Mouse (Mus musculus) E14TG2a.4 (cell line): ENCODE measurements around the gene Mtfr1l.
"Not testable (repeated sequence)": the region's sequence is repeated elsewhere in the genome, so short reads cannot be mapped to it uniquely, and the experiment has no call there.

Experiments used
- H3K27me3 ChIP-seq: 2 replicates; pipeline ENCODE4 v1.6.1; 2014; ENCODE audit warnings: low read length, control low read depth; ENCODE audit not compliant: insufficient read depth
- H3K36me3 ChIP-seq: 2 replicates; pipeline ENCODE4 v1.6.1; 2014; ENCODE audit warnings: low read length, control low read depth; ENCODE audit not compliant: insufficient read depth
- H3K4me1 ChIP-seq: replicated peaks from 2 replicates; pipeline ENCODE4 v1.6.1; 2014; ENCODE audit warnings: low read depth, low read length, control low read depth
- H3K4me3 ChIP-seq: replicated peaks from 2 replicates; pipeline ENCODE4 v1.5.1; 2014; ENCODE audit warnings: mild to moderate bottlenecking, low read length
- H3K9me3 ChIP-seq: 2 replicates; pipeline ENCODE4 v1.6.1; 2014; ENCODE audit warnings: low read length, control low read depth
- CTCF ChIP-seq: conservative IDR thresholded peaks from 2 replicates; pipeline ENCODE4 v1.5.1; 2014; ENCODE audit warnings: low read length
- NANOG ChIP-seq: IDR thresholded peaks from 2 replicates; pipeline ENCODE4 v1.6.1; 2014; ENCODE audit warnings: borderline replicate concordance, low read length, mixed read lengths
- POU5F1 ChIP-seq: IDR thresholded peaks from 2 replicates; pipeline ENCODE4 v1.6.1; 2014; ENCODE audit warnings: low read length, borderline replicate concordance

The Mtfr1l gene

DNA sequence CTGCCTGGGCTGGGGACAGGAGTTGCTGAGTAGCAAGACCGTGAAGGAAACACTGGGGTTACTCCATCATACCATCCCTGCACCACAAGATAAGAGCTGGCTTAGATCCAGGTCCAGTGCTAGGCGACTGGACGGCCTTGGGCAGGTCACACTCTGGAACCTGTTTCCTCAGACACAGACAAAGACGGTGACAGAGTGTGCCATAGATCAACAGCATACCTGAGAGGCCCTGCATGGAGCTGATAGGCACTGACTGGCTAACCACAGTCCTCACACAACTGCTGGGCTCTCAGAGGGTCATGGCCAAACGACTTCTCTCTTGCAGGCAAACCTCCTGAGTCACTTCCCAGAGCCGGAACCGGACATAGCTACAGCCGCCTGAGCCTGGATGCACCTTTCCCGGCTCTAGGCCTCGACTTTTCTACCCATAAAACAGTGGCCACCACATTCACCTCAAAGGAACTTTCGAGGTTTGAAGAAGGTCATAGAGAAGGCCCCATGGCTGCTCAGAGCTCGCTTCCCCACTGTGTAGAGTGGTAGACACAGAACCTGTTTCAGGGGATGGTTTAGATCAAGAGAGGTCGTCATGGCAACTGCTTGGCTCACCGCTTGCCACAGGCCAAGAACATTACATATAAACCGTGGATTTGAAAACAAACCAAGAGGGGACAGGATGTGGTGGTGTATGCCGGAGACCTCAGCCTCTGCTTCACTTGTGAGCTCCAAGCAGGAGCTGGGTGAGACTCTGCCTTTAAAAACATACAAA lies 40.2 kb downstream of the Mtfr1l start:
- Histone ChIP-seq H3K27me3 (peaks cover 30% of the 10 kb centered on the region), H3K9me3 (peaks cover 8% of the 10 kb centered on the region; the same call in 1 of the 2 replicates), H3K36me3 (no peaks in the 10 kb centered on the region), H3K4me1 (peaks cover 54% of the 10 kb centered on the region), H3K4me3 (no peak overlapping the region)
- no peak for TF ChIP-seq CTCF
- no peak for TF ChIP-seq POU5F1
- TF ChIP-seq NANOG: no peak

DNA sequence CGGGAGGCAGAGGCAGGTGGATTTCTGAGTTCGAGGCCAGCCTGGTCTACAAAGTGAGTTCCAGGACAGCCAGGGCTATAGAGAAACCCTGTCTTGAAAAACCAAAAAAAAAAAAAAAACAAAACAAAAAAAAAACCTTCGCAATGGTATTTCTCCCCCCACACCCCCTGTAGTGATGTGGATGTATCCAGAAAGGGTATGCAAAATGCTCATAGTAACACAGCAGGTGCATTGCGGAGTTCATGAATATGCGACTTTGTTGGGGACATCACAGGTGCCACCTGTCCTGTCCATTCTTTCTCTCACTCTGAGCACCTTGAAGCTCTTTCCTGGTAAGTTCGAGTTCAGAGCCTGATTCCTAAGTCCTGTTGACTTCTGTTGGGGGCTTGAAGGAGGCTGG lies 41.0 kb downstream of the Mtfr1l start:
- H3K9me3 ChIP-seq, H3K36me3 ChIP-seq, H3K4me3 ChIP-seq: not testable (repeated sequence)
- H3K4me1 ChIP-seq: peaks cover 54% of the 10 kb centered on the region
- peaks cover 30% of the 10 kb centered on the region for H3K27me3 ChIP-seq
- peak; percentile 32; the same call in 1 of the 2 replicates for TF ChIP-seq POU5F1

- peaks cover 14% of the 10 kb centered on the region for H3K27me3 ChIP-seq
- no peak overlapping the region for H3K4me3 ChIP-seq
- H3K36me3 ChIP-seq: no peaks in the 10 kb centered on the region
- H3K4me1 ChIP-seq: peaks cover 51% of the 10 kb centered on the region
- TF ChIP-seq POU5F1: no peak
- TF ChIP-seq CTCF: no peak
- no peak for TF ChIP-seq NANOG
- H3K9me3 ChIP-seq: peaks cover 8% of the 10 kb centered on the region; the same call in 1 of the 2 replicates
Observed at GRCm38 (mm10) chr4:134491716-134492115, 43.5 kb downstream of the Mtfr1l start.

GRCm38 (mm10) chr4:134489986-134490665 lies 45.1 kb downstream of the Mtfr1l start:
- Histone ChIP-seq H3K9me3 (peaks cover 8% of the 10 kb centered on the region; the same call in 1 of the 2 replicates), H3K4me3 (no peak overlapping the region), H3K36me3 (no peaks in the 10 kb centered on the region), H3K4me1 (peaks cover 43% of the 10 kb centered on the region), H3K27me3 (peaks cover 2% of the 10 kb centered on the region; the same call in 1 of the 2 replicates)
- TF ChIP-seq POU5F1: no peak
- no peak for TF ChIP-seq NANOG
- TF ChIP-seq CTCF: no peak

- TF ChIP-seq NANOG: no peak
- TF ChIP-seq CTCF: no peak
- no peak for TF ChIP-seq POU5F1
- Histone ChIP-seq H3K36me3 (no peaks in the 10 kb centered on the region), H3K4me1 (peaks cover 34% of the 10 kb centered on the region), H3K4me3 (peak overlapping the region; percentile 30; the same call in 1 of the 2 replicates), H3K9me3 (peaks cover 8% of the 10 kb centered on the region; the same call in 1 of the 2 replicates), H3K27me3 (peaks cover 2% of the 10 kb centered on the region; the same call in 1 of the 2 replicates)
Observed at GRCm38 (mm10) chr4:134488211-134488610, 47.0 kb downstream of the Mtfr1l start.

- peaks cover 4% of the 10 kb centered on the region; the same call in 1 of the 2 replicates for H3K27me3 ChIP-seq
- peaks cover 4% of the 10 kb centered on the region; the same call in 1 of the 2 replicates for H3K9me3 ChIP-seq
- TF ChIP-seq POU5F1: no peak
- no peak for TF ChIP-seq NANOG
- TF ChIP-seq CTCF: 0 out of 2 replicates have a peak, but pooled peaks have one; percentile 8
- H3K4me1 ChIP-seq: peaks cover 51% of the 10 kb centered on the region
- no peaks in the 10 kb centered on the region for H3K36me3 ChIP-seq
- H3K4me3 ChIP-seq: no peak overlapping the region
Observed at GRCm38 (mm10) chr4:134485151-134485900, 49.9 kb downstream of the Mtfr1l start.

- H3K9me3 ChIP-seq: no peaks in the 10 kb centered on the region
- TF ChIP-seq NANOG (no peak), POU5F1 (no peak), CTCF (no peak)
- H3K36me3 ChIP-seq: no peaks in the 10 kb centered on the region
- H3K4me3 ChIP-seq: no peak overlapping the region
- H3K27me3 ChIP-seq: peaks cover 4% of the 10 kb centered on the region; the same call in 1 of the 2 replicates
- H3K4me1 ChIP-seq: peaks cover 59% of the 10 kb centered on the region
Observed at GRCm38 (mm10) chr4:134484231-134484630, 51.0 kb downstream of the Mtfr1l start.

GRCm38 (mm10) chr4:134483696-134484095 lies 51.5 kb downstream of the Mtfr1l start:
- Histone ChIP-seq H3K4me3 (no peak overlapping the region), H3K36me3 (no peaks in the 10 kb centered on the region), H3K27me3 (peaks cover 4% of the 10 kb centered on the region; the same call in 1 of the 2 replicates), H3K4me1 (peaks cover 59% of the 10 kb centered on the region), H3K9me3 (no peaks in the 10 kb centered on the region)
- TF ChIP-seq NANOG: no peak
- TF ChIP-seq POU5F1: no peak
- no peak for TF ChIP-seq CTCF
